Mouse (Mus musculus) lung, embryonic 15.5 days (tissue): Measurements from ENCODE around the gene Bend7. TPM values are rescaled to one million over a fixed set of nuclear protein-coding genes. Genes with fewer than 3 reads are reported as not detected.

Source experiments
- ATAC-seq: fragments of 200-750 bp; cut with Nextera tagmentation; 2 replicates; pipeline ENCODE4 v1.8.0; 2017; ENCODE audit warnings: moderate number of reproducible peaks, borderline replicate concordance; ENCODE audit not compliant: low FRiP score, low TSS enrichment; ENCODE audit errors: extremely low read depth
- H3K27ac ChIP-seq: fragments of 300-500 bp; sonication (generic); 2 replicates; pipeline ENCODE4 v1.5.1; 2015; ENCODE audit warnings: moderate library complexity, mild to moderate bottlenecking, inconsistent platforms
- H3K27me3 ChIP-seq: fragments of 300-500 bp; sonication (generic); 2 replicates; pipeline ENCODE4 v1.6.1; 2015; ENCODE audit warnings: inconsistent platforms
- H3K36me3 ChIP-seq: fragments of 300-500 bp; sonication (generic); 2 replicates; pipeline ENCODE4 v1.6.1; 2015; ENCODE audit warnings: inconsistent platforms
- H3K4me1 ChIP-seq: fragments of 300-500 bp; sonication (generic); 2 replicates; pipeline ENCODE4 v1.6.1; 2015; ENCODE audit warnings: inconsistent platforms
- H3K4me2 ChIP-seq: fragments of 300-500 bp; sonication (generic); 2 replicates; pipeline ENCODE4 v1.6.1; 2015; ENCODE audit warnings: inconsistent platforms, mild to moderate bottlenecking, moderate library complexity
- H3K4me3 ChIP-seq: fragments of 300-500 bp; sonication (generic); 2 replicates; pipeline ENCODE4 v1.5.1; 2015; ENCODE audit warnings: mild to moderate bottlenecking, inconsistent platforms
- H3K9ac ChIP-seq: fragments of 300-500 bp; sonication (generic); 2 replicates; pipeline ENCODE4 v1.6.1; 2015; ENCODE audit warnings: inconsistent platforms
- H3K9me3 ChIP-seq: fragments of 300-500 bp; sonication (generic); 2 replicates; pipeline ENCODE4 v1.6.1; 2016; ENCODE audit warnings: inconsistent platforms
- WGBS: fragments of 180-500 bp; shearing (Covaris S2); methylation state at CpG from one replicate; pipeline ENCODE4 v1.1.7; 2015; 5-methylcytosine and 5-hydroxymethylcytosine counted together
- polyA plus RNA-seq: library from polyadenylated mRNA; unstranded; fragments of >200 nt; fragmentation: Nextera tagmentation; extraction: Ambion mirVana; gene quantifications from 2 replicates; pipeline ENCODE4 v1.2.1, GENCODE M21; 2015

The Bend7 gene
- polyA plus RNA-seq, 1 experiment from 2014 or later, result 11.8 TPM

- no peaks in the 10 kb centered on the region for H3K9me3 ChIP-seq
- no peak for ATAC-seq
- no peaks in the 10 kb centered on the region for H3K36me3 ChIP-seq
- no peaks in the 10 kb centered on the region for H3K27me3 ChIP-seq
- WGBS, result 82% methylated on average over 6 of the region's 6 CpGs
- peaks cover 9% of the 10 kb centered on the region; the same call in 1 of the 2 replicates for H3K4me1 ChIP-seq
- no peak overlapping the region for H3K4me2 ChIP-seq
- no peak overlapping the region for H3K9ac ChIP-seq
- peak overlapping the region; percentile 84 for H3K27ac ChIP-seq
- no peak overlapping the region for H3K4me3 ChIP-seq
Measured at GRCm38 (mm10) chr2:4828446-4828997, 110.9 kb downstream of the Bend7 start.

- H3K4me1 ChIP-seq, result peaks cover 9% of the 10 kb centered on the region; the same call in 1 of the 2 replicates
- 82% methylated on average over 4 of the region's 4 CpGs for WGBS
- H3K9ac ChIP-seq, result no peak overlapping the region
- H3K9me3 ChIP-seq, result no peaks in the 10 kb centered on the region
- H3K27ac ChIP-seq, result peak overlapping the region; percentile 84
- H3K4me2 ChIP-seq, result no peak overlapping the region
- no peak for ATAC-seq
- H3K4me3 ChIP-seq, result no peak overlapping the region
- no peaks in the 10 kb centered on the region for H3K36me3 ChIP-seq
- no peaks in the 10 kb centered on the region for H3K27me3 ChIP-seq
Measured at GRCm38 (mm10) chr2:4829007-4829406, 111.4 kb downstream of the Bend7 start.

- peak overlapping the region; percentile 84 for H3K27ac ChIP-seq
- no peaks in the 10 kb centered on the region for H3K9me3 ChIP-seq
- no peak overlapping the region for H3K4me2 ChIP-seq
- peak; percentile 66; the same call in 1 of the 2 replicates for ATAC-seq
- no peaks in the 10 kb centered on the region for H3K27me3 ChIP-seq
- H3K4me1 ChIP-seq, result peaks cover 9% of the 10 kb centered on the region; the same call in 1 of the 2 replicates
- H3K36me3 ChIP-seq, result no peaks in the 10 kb centered on the region
- H3K9ac ChIP-seq, result no peak overlapping the region
- no peak overlapping the region for H3K4me3 ChIP-seq
- 55% methylated on average over 6 of the region's 6 CpGs for WGBS
Measured at GRCm38 (mm10) chr2:4829489-4830065, 111.9 kb downstream of the Bend7 start.

GRCm38 (mm10) chr2:4831493-4831892 is 113.9 kb downstream of the Bend7 start:
- Histone ChIP-seq H3K36me3 (no peaks in the 10 kb centered on the region), H3K4me3 (no peak overlapping the region), H3K9me3 (no peaks in the 10 kb centered on the region), H3K4me1 (peaks cover 9% of the 10 kb centered on the region; the same call in 1 of the 2 replicates), H3K27me3 (no peaks in the 10 kb centered on the region), H3K4me2 (no peak overlapping the region), H3K9ac (no peak overlapping the region), H3K27ac (no peak overlapping the region)
- ATAC-seq, result no peak
- 42% methylated on average over 4 of the region's 4 CpGs for whole genome bisulfite sequencing

- no peak overlapping the region for H3K27ac ChIP-seq
- no peak overlapping the region for H3K9ac ChIP-seq
- no peaks in the 10 kb centered on the region for H3K9me3 ChIP-seq
- no peak overlapping the region for H3K4me2 ChIP-seq
- no peaks in the 10 kb centered on the region for H3K27me3 ChIP-seq
- WGBS, result 61% methylated on average over 4 of the region's 4 CpGs
- peaks cover 9% of the 10 kb centered on the region; the same call in 1 of the 2 replicates for H3K4me1 ChIP-seq
- no peaks in the 10 kb centered on the region for H3K36me3 ChIP-seq
- no peak overlapping the region for H3K4me3 ChIP-seq
- no peak for ATAC-seq
Measured at GRCm38 (mm10) chr2:4832166-4832565, 114.5 kb downstream of the Bend7 start.

- Histone ChIP-seq H3K36me3 (no peaks in the 10 kb centered on the region), H3K4me3 (no peak overlapping the region), H3K27me3 (no peaks in the 10 kb centered on the region), H3K4me2 (no peak overlapping the region), H3K9ac (no peak overlapping the region), H3K9me3 (no peaks in the 10 kb centered on the region), H3K4me1 (no peaks in the 10 kb centered on the region), H3K27ac (no peak overlapping the region)
- ATAC-seq, result no peak
- WGBS, result 84% methylated on average over 2 of the region's 2 CpGs
Measured at GRCm38 (mm10) chr2:4849449-4849848, 131.8 kb downstream of the Bend7 start.

Other genes starting within 250 kb of the Bend7 start
- gene Prpf18, start 65.7 kb upstream of the Bend7 start, polyA plus RNA-seq, result 40.1 and 46.4 TPM in 2 replicates
- gene Sephs1, start 163.7 kb downstream of the Bend7 start, polyA plus RNA-seq, result 95.8 and 98.8 TPM in 2 replicates
- gene Phyh, start 201.2 kb downstream of the Bend7 start, polyA plus RNA-seq, result 69.7 and 75.5 TPM in 2 replicates